Mouse (Mus musculus) testis, adult 2 months (tissue): ENCODE measurements around the gene Tet2.

Experiments
- CTCF ChIP-seq: fragments of 200-500 bp; IDR thresholded peaks from 2 replicates; pipeline ENCODE4 v1.5.1; 2012; ENCODE audit warnings: low read depth, mild to moderate bottlenecking, inconsistent platforms, low read length, moderate library complexity; ENCODE audit not compliant: control insufficient read depth, insufficient read depth, insufficient replicate concordance
- POLR2A ChIP-seq: fragments of 200-500 bp; IDR thresholded peaks from 2 replicates; pipeline ENCODE4 v1.6.1; 2012; ENCODE audit warnings: low read depth, mild to moderate bottlenecking, inconsistent platforms, low read length, moderate library complexity; ENCODE audit not compliant: control insufficient read depth

DNA sequence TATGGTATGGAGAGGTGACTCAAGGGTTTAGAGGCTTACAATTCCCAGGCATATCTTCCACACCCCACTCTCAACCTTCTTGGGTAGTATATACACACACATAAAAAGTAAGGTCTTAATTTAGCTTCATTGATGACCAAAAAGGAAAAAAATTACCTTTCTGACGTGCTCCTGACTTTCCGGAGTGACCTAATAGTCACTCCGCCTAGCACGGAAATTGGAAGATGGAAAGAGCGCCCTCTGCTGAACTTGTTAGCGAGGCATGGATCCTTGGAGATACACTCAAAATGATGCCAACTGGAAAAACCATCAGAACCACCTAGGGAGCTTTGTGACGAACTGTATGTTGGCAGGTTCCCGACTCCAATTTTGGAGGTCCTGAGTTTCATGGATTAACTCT lies 7.0 kb upstream of the Tet2 start:
- no peak for TF ChIP-seq POLR2A
- no peak for TF ChIP-seq CTCF
